Mouse (Mus musculus): ENCODE measurements around the gene Nt5m.

GRCm38 (mm10) chr11:59910586-59910985 is 71.3 kb downstream of the Nt5m start:
- TF ChIP-seq POLR2A (IDR thresholded peaks at IDR 0.05; ENCODE audit: insufficient read length, low read depth) (no peak), MYOD1 (IDR thresholded peaks at IDR 0.05; ENCODE audit: control insufficient read depth in 1 of 3, insufficient read length in 2 of 3, low read depth in 2 of 3) (no peak), MAX (IDR thresholded peaks at IDR 0.05; ENCODE audit: low read depth) (no peak), E2F4 (IDR thresholded peaks at IDR 0.05; ENCODE audit: insufficient read depth) (no peak), MYOG (IDR thresholded peaks at IDR 0.05; ENCODE audit: control insufficient read depth in 1 of 3, insufficient read depth in 1 of 3, insufficient read length in 2 of 3, low read depth in 2 of 3) (no peak), POLR2AphosphoS2 (IDR thresholded peaks at IDR 0.05; ENCODE audit: insufficient read length, low read depth) (no peak), TCF12 (IDR thresholded peaks at IDR 0.05; ENCODE audit: insufficient read depth, poor library complexity, severe bottlenecking) (no peak), USF1 (IDR thresholded peaks at IDR 0.05; ENCODE audit: low read depth) (no peak), REST (IDR thresholded peaks at IDR 0.05; ENCODE audit: insufficient read depth, insufficient read length) (no peak), TCF3 (IDR thresholded peaks at IDR 0.05; ENCODE audit: insufficient read length, low read depth) (no peak)
